Comparison of ENCODE assay signal across 13 mouse cellular contexts in genomic region chr13:34134276-34134675, GRCm38 (mm10). TPM values are rescaled to one million over a fixed set of nuclear protein-coding genes. Genes with fewer than 3 reads are reported as not detected.
DNase-seq lines count a peak whose midpoint lies in the region; ATAC-seq and TF ChIP-seq lines count a peak whose summit lies in the region.
"Had no signal": no experiment of that assay in that cellular context is flagged by ENCODE, and none has a peak within 500 bp of the region (broad histone marks: within the 10 kb centered on the region; RNA-seq: fewer than 3 reads in every experiment).

No protein-coding gene starts in this region.

- H3K36me3 ChIP-seq in neural tube, embryonic 11.5 days (ENCODE audit: control insufficient read depth, insufficient read depth, low read length), result no peaks in the 10 kb centered on the region
- H3K36me3 ChIP-seq: heart, embryonic 15.5 days; liver, embryonic 15.5 days had no signal

- H3K9me3 ChIP-seq in neural tube, embryonic 11.5 days (ENCODE audit: control insufficient read depth, low read length), result no peaks in the 10 kb centered on the region
- H3K9me3 ChIP-seq: heart, embryonic 15.5 days; liver, embryonic 15.5 days had no signal

- ATAC-seq in neural tube, embryonic 11.5 days (ENCODE audit: insufficient read depth, low FRiP score, low TSS enrichment), result no peak

- no peak overlapping the region for H3K4me3 ChIP-seq in neural tube, embryonic 11.5 days (ENCODE audit: low read depth, low read length)
- no peak overlapping the region for H3K4me3 ChIP-seq in gastrocnemius, adult 2 months
- no peak overlapping the region for H3K4me3 ChIP-seq in cerebellum, adult 2 months (replicated peaks; ENCODE audit: insufficient read depth, low read depth, low read length)
- H3K4me3 ChIP-seq: liver, embryonic 15.5 days had no signal

- peak overlapping the region; percentile 91 for H3K9ac ChIP-seq in neural tube, embryonic 11.5 days (ENCODE audit: low read length)
- H3K9ac ChIP-seq: liver, embryonic 15.5 days had no signal

- peak overlapping the region; percentile 100 for H3K27ac ChIP-seq in neural tube, embryonic 11.5 days (ENCODE audit: low read depth, low read length)
- no peak overlapping the region for H3K27ac ChIP-seq in gastrocnemius, adult 2 months
- H3K27ac ChIP-seq in cerebellum, adult 2 months (ENCODE audit: insufficient read depth, low read length), result no peak overlapping the region
- H3K27ac ChIP-seq: heart, embryonic 15.5 days; liver, embryonic 15.5 days had no signal

- H3K4me1 ChIP-seq in neural tube, embryonic 11.5 days (ENCODE audit: control insufficient read depth, insufficient read depth, low read length), result peaks cover 7% of the 10 kb centered on the region; the same call in 1 of the 2 replicates
- peaks cover 14% of the 10 kb centered on the region for H3K4me1 ChIP-seq in cerebellum, adult 2 months (ENCODE audit: control insufficient read depth, insufficient read depth, low read length)

- 35% methylated on average over 7 of the region's 7 CpGs for WGBS in neural tube, embryonic 11.5 days
- 84% methylated on average over 7 of the region's 7 CpGs for WGBS in cerebellum, adult 2 months

- no peak for TF ChIP-seq POLR2A in cerebellum, adult 2 months (IDR thresholded peaks at IDR 0.05; ENCODE audit: borderline replicate concordance, insufficient read depth, low read length)

- no peak for TF ChIP-seq CTCF in gastrocnemius, adult 2 months (IDR thresholded peaks at IDR 0.05)
- no peak for TF ChIP-seq CTCF in cerebellum, adult 2 months (IDR thresholded peaks at IDR 0.05; ENCODE audit: borderline replicate concordance, insufficient read depth, low read depth, low read length)

- intact Hi-C loops in left cerebral cortex, postnatal 25 days (cut with DNase I), result loop anchor here (2.0 kb wide), 1 partner anchor 15 kb away; no protein-coding TSS in a partner anchor
- intact Hi-C loops in gastrocnemius, adult 2 months (cut with DNase I), result no loop called here

- H3K4me2 ChIP-seq in neural tube, embryonic 11.5 days (ENCODE audit: low read depth), result peak overlapping the region; percentile 82
- H3K4me2 ChIP-seq: liver, embryonic 15.5 days had no signal

- H3K27me3 ChIP-seq in neural tube, embryonic 11.5 days (ENCODE audit: control insufficient read depth, insufficient read depth, low read length), result no peaks in the 10 kb centered on the region
- H3K27me3 ChIP-seq in cerebellum, adult 2 months (ENCODE audit: control insufficient read depth, insufficient read depth, low read length), result no peaks in the 10 kb centered on the region
- H3K27me3 ChIP-seq: CH12.LX had no signal

- DNase-seq in neural tube, embryonic 11.5 days (ENCODE audit: low spot score), result peak; percentile 33
- no peak for DNase-seq in neural tube, embryonic 10.5 days (ENCODE audit: extremely low spot score, low spot score)
- peak; percentile 74 to 79 for DNase-seq in frontal cortex, adult 2 months (ENCODE audit: extremely low spot score in 1 of 2, low spot score in 1 of 2)
- peak; percentile 60 to 93 for DNase-seq in left cerebral cortex, postnatal 25 days (ENCODE audit: low spot score in 2 of 2)
- peak; percentile 63 for DNase-seq in right cerebral cortex, postnatal 25 days
- DNase-seq in gastrocnemius, adult 2 months, result no peak
- no peak for DNase-seq in cerebellum, adult 2 months
- no peak for DNase-seq in kidney, postnatal 36 days
- DNase-seq: kidney, postnatal 25 days; thymus, postnatal 25 days had no signal

RNA-seq across cellular contexts. Expression of gene Tubb2b, which starts 4.0 kb away (rescaled TPM):
- polyA plus RNA-seq in neural tube, embryonic 11.5 days (2014; fragmentation: Nextera tagmentation; extraction: Ambion mirVana), result 322 and 344 TPM in 2 replicates
- 387 and 426 TPM in 2 replicates for polyA plus RNA-seq in frontal cortex, adult 2 months (2012; rRNA removed)
- 100 to 1,000 TPM; 207 to 213 TPM for total RNA-seq in left cerebral cortex, postnatal 25 days (2021)
- total RNA-seq in gastrocnemius, adult 2 months (2021), result 1 to 10 TPM; 1.5 to 3.2 TPM
- 224 and 255 TPM in 2 replicates for polyA plus RNA-seq in cerebellum, adult 2 months (2012; rRNA removed)

RNA-seq across cellular contexts. Expression of gene Psmg4, which starts 28.5 kb away (rescaled TPM):
- polyA plus RNA-seq in neural tube, embryonic 11.5 days (2014; fragmentation: Nextera tagmentation; extraction: Ambion mirVana), result 92.4 and 92.6 TPM in 2 replicates
- 47.9 and 61.2 TPM in 2 replicates for polyA plus RNA-seq in frontal cortex, adult 2 months (2012; rRNA removed)
- total RNA-seq in left cerebral cortex, postnatal 25 days (2021), result 10 to 100 TPM; 18.7 to 21.7 TPM
- 10 to 100 TPM; 13.6 to 14.4 TPM for total RNA-seq in gastrocnemius, adult 2 months (2021)
- 45.3 and 48.3 TPM in 2 replicates for polyA plus RNA-seq in cerebellum, adult 2 months (2012; rRNA removed)

RNA-seq across cellular contexts. Expression of gene Tubb2a, which starts 56.5 kb away (rescaled TPM):
- 454 and 539 TPM in 2 replicates for polyA plus RNA-seq in neural tube, embryonic 11.5 days (2014; fragmentation: Nextera tagmentation; extraction: Ambion mirVana)
- 1,752 and 1,773 TPM in 2 replicates for polyA plus RNA-seq in frontal cortex, adult 2 months (2012; rRNA removed)
- 1,000 to 10,000 TPM; 1,056 to 1,125 TPM for total RNA-seq in left cerebral cortex, postnatal 25 days (2021)
- 10 to 100 TPM in 1 of 2 experiments, 1 to 10 TPM in 1; 6.7 to 23.3 TPM for total RNA-seq in gastrocnemius, adult 2 months (2021)
- polyA plus RNA-seq in cerebellum, adult 2 months (2012; rRNA removed), result 850 and 867 TPM in 2 replicates

Comparison
In these comparisons a context has a peak if more than half of its experiments do, and no peak if none do; other contexts are left out.
1. DNase-seq: peak in neural tube, embryonic 11.5 days (single experiment), frontal cortex, adult 2 months (2 of 2), left cerebral cortex, postnatal 25 days (2 of 2) and right cerebral cortex, postnatal 25 days (single experiment); none in neural tube, embryonic 10.5 days (single experiment), gastrocnemius, adult 2 months (single experiment), cerebellum, adult 2 months (0 of 2) and kidney, postnatal 36 days (0 of 2).